Mouse (Mus musculus): ENCODE results near the gene Pnmal1. TPM values are rescaled to one million over a fixed set of nuclear protein-coding genes. Genes with fewer than 3 reads are reported as not detected.

Pnmal1 gene
- total RNA-seq, 2 experiments from 2014 or later, result not detected

- intact Hi-C loops (cut with DNase I; ENCODE audit: low total_unique reads), result no loop called here
- peak; percentile 30 for DNase-seq
Measured at GRCm38 (mm10) chr7:16923283-16924036, 36.0 kb upstream of the Pnmal1 start.

DNA sequence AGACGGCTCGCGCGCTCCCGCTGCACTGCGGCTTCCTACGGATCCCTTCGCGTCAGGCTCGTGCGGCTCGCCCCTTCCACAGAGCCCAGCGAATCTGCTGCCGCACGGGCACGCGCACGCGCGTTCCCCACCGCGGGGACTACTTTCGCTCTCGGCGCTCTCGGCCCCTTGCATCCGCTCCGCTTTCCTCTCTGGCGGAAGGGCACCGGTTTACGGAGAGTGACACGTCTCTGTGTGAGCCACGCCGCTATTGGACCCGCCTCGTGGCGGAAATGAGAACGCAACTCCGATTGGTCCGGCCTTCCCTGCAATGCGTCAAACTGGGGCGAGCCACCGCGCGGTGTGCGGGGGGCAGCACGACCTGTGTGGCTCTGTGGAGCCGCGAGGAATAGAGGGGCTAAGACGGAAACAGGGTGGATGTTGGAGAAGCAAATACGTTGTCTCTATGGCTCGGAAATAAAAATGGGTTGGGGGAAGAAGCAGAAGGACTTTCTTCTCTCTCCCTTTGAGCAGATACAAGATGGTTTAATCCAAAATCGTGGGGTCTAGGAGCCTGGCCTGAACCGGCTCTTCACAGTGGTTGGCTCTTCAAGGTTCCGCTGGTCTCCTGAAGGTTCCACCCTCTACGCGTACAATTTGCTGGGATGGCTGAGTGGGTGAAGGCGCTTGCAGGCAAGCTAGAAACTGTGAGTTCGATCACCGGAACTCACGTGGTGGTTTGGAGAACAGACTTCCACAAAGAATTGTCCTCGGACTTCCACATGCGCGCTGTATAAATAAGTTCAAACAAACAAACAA, 35.2 kb upstream of the Pnmal1 start, which contains the start of gene Calm3:
TSS of gene Calm3 (minus strand) at position 78 of the 798 bp plus-strand sequence.
- intact Hi-C loops (cut with DNase I; ENCODE audit: low total_unique reads), result no loop called here
- DNase-seq, result peak; percentile 99

DNA sequence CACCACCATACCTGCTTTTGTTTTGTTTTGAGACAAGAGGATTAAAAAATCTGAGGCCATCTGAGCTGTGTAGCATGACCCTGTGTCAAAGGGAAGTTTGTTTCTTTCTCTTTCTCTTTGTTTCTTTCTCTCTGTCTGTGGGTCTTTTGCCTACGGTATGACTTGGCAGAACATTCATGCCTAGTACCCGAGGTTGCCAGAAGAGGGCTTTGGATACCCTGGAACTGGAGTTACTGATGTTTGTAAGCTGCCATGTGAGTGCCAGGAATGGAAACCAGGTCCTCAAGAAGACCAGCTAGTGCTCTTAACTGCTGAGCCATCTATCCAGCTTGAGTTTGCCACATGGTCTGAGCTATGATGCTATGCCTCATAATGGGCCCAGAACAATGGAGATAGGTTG, 31.1 kb upstream of the Pnmal1 start:
- intact Hi-C loops (cut with DNase I; ENCODE audit: low total_unique reads), result no loop called here
- no peak for DNase-seq

DNA sequence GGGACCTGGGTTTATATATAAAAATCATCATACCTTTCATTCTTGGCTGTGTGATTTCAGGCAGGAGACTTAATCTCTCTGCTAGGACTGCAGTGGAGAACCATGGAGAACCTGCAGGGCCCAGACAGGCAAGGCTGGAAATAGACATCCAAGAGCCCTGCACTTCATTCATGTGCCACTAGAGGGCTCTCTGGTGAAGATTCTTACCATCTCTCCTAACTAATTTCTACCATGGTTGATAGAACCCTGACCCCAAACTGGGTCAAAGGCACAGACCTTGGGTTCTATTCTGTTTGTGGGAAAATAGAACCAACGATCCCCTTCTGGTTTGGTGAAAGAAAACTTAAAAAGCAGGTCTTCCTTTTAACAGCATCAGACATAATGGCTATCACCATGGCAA, 28.6 kb upstream of the Pnmal1 start:
- intact Hi-C loops (cut with DNase I; ENCODE audit: low total_unique reads), result loop anchor here (2.0 to 5.0 kb wide), 2 partner anchors 70 to 121 kb away; no protein-coding TSS in a partner anchor
- DNase-seq, result no peak

DNA sequence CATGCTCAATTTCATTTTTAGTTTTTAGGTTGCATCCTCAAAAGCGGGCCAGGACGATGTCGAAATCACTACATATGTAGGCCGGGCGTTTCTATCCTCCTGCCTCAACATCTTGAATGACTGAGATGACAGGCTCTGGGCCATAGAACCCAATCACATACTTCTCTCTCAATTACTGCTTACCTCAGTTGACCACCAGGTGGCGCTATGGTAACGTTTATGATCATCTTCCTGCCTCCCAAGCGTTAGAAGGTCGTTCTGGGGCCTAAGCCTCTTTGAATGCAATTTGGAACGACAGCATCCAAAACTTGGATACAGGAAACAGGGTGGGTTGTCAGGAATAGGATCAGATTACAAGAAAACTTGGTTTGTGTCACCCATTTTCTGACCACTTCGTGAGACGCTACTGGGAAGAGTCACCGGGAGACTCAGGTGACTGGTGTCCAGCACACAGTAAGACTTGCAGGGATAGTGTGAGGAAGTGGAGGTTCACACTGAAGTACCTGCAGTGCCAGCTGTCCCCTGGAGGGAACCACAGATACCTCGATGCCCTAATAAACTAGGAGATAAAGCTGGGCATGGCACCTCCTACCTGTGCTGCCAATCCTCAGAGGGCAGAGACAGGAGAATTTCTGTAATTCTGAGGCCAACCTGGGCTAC, 27.4 kb upstream of the Pnmal1 start:
- DNase-seq, result peak; percentile 78
- intact Hi-C loops (cut with DNase I; ENCODE audit: low total_unique reads), result loop anchor here (2.0 to 5.0 kb wide), 3 partner anchors 69 to 133 kb away; no protein-coding TSS in a partner anchor

- intact Hi-C loops (cut with DNase I; ENCODE audit: low total_unique reads), result loop anchor here (2.0 to 5.0 kb wide), 2 partner anchors 119 to 132 kb away; no protein-coding TSS in a partner anchor
- DNase-seq, result no peak
Measured at GRCm38 (mm10) chr7:16932704-16933577, 26.5 kb upstream of the Pnmal1 start.

DNA sequence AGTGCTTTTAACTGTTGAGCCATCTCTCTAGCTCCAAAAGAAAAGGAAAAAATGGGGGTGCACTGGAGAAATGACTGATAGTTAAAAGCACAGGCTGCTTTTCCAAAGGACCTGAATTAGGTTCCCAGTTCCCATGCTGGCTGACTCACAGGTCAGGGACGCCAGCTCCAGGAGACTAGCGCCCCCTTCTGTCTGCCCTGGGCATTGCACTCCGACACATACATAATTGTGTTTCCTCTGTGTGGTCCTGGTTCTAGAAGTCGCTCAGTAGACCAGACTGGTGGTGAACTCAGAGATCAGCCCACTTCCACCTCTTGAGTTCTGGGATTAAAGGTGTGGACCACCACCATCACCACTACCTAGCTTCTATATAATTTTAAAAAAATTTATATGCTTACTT, 22.2 kb upstream of the Pnmal1 start:
- intact Hi-C loops (cut with DNase I; ENCODE audit: low total_unique reads), result no loop called here
- DNase-seq, result no peak

- intact Hi-C loops (cut with DNase I; ENCODE audit: low total_unique reads), result no loop called here
- no peak for DNase-seq
Measured at GRCm38 (mm10) chr7:16938117-16938791, 21.2 kb upstream of the Pnmal1 start.

- DNase-seq, result no peak
- intact Hi-C loops (cut with DNase I; ENCODE audit: low total_unique reads), result no loop called here
Measured at GRCm38 (mm10) chr7:16940292-16940691, 19.2 kb upstream of the Pnmal1 start.

- intact Hi-C loops (cut with DNase I; ENCODE audit: low total_unique reads), result no loop called here
- no peak for DNase-seq
Measured at GRCm38 (mm10) chr7:16942861-16943260, 16.6 kb upstream of the Pnmal1 start.

GRCm38 (mm10) chr7:16944061-16944807, 15.2 kb upstream of the Pnmal1 start, which contains the start of gene Pnmal2:
TSS of gene Pnmal2 (plus strand) at chr7:16944682.
- intact Hi-C loops (cut with DNase I; ENCODE audit: low total_unique reads), result no loop called here
- peak; percentile 86 for DNase-seq

DNA sequence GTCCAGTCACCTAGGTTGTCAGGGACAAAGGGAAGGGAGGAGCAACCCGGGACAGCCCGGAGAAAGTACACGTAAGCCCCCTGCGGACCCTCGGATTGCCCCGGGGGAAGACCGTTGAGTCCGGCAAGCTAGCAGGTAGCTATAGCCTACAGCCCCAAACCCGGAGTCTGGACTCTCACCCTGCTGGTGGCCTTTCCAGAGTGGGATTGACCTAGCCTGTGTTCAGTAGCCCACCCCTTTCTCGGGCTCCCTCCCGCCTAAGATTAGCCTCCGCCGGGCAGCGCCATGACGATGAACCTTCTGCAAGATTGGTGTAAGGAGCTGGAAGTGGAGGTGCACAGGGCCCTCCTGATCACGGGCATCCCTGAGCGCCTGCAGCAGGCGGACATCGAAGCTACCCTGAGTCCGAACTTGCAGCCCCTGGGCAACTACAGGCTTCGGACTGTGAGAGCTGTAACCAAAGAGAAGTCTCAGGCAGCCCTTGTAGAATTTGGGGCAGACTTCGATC, 14.6 kb upstream of the Pnmal1 start:
- intact Hi-C loops (cut with DNase I; ENCODE audit: low total_unique reads), result no loop called here
- no peak for DNase-seq

DNA sequence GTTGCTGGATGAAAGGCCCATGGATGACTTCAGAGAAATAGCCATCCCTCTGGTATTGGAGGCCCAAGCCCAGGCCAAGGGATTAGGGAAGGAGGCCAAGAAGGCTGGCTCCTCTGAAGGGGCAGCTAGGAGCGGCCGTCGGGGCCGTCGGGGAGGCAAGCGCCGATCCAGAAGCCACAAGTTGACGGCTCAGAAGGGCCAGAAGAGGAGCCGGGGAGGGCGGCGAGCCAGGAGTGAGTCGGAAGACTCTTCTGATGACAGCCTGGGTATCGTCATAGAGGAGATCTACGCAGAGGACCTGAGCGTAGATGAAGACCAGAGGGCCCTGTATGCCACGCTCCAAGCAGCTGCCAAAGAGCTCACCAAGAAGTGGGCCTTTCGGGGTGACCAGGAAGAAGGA, 14.1 kb upstream of the Pnmal1 start:
- intact Hi-C loops (cut with DNase I; ENCODE audit: low total_unique reads), result no loop called here
- DNase-seq, result no peak

DNA sequence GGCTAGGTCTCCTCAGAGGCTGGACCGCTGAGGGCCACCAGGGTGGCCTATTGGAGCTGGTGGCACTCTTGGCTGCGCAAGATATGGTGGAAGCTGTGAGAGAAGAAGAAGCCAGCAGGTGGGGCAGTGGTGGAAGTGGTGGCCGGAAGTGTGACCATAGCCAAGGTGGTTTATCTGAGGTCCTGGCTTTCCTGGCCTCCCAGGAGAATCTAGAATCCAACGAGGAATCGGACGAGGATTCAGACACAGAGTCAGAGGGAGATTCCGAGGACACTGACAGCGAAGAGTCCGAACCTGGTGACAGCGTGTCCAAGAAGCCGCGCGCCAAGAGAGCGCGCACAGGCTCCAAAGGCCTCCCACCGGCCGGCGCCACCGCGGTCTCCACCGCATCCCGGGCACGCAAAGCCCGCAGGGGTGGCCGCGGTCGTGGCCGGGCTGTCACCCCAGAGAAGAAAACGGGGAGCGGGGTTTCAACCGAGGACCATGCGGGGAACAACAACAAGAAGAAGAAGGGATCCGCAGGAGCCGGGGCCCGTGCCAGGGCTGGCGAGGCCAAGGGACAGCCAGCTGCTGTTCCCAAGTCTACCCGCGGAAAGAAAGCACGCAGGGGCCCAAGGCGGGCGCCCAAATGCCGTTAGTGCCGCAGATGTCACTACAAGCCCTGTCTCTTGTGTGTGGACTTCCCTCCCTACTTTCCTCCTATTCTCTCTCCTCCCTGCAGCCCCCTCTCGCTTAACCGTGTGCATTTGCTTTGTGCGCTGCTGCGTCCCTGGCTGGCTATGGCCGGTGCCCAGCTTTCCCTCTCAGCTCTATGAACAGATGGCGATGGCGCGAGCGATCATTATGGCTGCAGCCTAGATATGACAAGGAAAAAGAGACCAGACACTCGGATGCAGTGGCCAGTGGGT, 12.8 kb upstream of the Pnmal1 start:
- DNase-seq, result peak; percentile 61
- intact Hi-C loops (cut with DNase I; ENCODE audit: low total_unique reads), result no loop called here

GRCm38 (mm10) chr7:16947349-16947895, 12.1 kb upstream of the Pnmal1 start:
- peak; percentile 42 for DNase-seq
- intact Hi-C loops (cut with DNase I; ENCODE audit: low total_unique reads), result no loop called here

DNA sequence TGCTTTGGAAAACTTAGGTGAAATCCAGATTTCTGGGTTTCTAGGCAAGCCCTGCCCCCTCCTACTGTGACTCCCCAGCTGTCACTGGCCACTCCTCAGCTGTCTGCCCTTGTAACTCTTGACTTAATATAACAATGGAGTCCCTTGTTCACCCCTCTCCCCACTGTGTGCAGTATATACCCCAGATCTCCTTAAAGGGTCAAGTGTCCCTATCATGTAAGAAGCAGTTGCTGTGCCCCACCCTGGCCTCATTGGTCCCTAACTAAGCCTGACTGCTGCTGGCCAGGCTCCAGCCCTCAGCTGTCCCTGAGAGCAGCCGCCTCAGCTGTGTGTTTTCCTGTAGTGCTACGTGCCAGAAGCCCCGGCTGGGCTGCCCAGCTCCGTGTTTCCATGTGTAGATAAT, 11.5 kb upstream of the Pnmal1 start:
- DNase-seq, result peak; percentile 76

More for the DNA sequence above, 11.5 kb upstream of the Pnmal1 start:
- intact Hi-C loops (cut with DNase I; ENCODE audit: low total_unique reads), result loop anchor here (2.0 kb wide), 1 partner anchor 13 kb away; no protein-coding TSS in a partner anchor
